Mouse (Mus musculus): ENCODE measurements around the gene Tle6. TPM values are rescaled to one million over a fixed set of nuclear protein-coding genes. Genes with fewer than 3 reads are reported as not detected.

The Tle6 gene
- polyA plus RNA-seq, 1 experiment from 2014 or later: 3.9 TPM

DNA sequence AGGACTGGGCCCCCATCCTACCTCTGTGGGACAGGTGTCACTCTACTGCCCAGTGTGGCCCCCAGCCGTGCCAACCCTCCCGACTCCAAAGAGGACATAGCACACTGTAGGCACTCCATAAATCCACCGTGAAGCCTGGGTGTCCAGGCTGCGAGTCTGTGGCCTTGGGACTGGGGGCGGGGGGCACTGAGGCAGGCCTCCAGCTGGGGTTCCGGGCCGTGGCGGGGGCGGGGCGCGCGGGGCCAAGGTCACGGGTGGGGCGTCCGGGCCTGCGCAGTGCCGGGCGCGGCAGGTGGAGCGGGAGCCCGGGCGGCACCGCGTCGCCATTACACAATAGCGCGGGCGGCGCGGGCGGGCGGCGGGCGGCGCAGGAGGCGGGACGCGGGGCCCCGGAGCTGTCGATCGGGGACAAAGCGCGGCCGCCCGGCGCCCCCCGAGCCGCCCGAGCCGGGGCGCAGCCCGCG, 41.7 kb downstream of the Tle6 start, which contains the start of gene Aes:
TSS of gene Aes (plus strand) at position 326 of the 464 bp plus-strand sequence.
- WGBS: under 1% methylated on average over 22 of the region's 53 CpGs

GRCm38 (mm10) chr10:81557491-81557890, 43.4 kb downstream of the Tle6 start:
- 56% methylated on average over 1 of the region's 1 CpGs for WGBS
- no peak overlapping the region for H3K4me3 ChIP-seq (ENCODE audit: low read depth, low read length)

More for the DNA sequence above, 41.7 kb downstream of the Tle6 start, which contains the start of gene Aes:
- Histone ChIP-seq H3K4me2 (ENCODE audit: low read depth, low read length, severe bottlenecking) (peak within 1 kb of the TSS; percentile 90), H3K27ac (ENCODE audit: low read depth, low read length) (peak within 1 kb of the TSS; percentile 80), H3K9ac (ENCODE audit: low read length) (peak within 1 kb of the TSS; percentile 96), H3K36me3 (ENCODE audit: control insufficient read depth, insufficient read depth, low read length) (no peaks in the 10 kb centered on the region), H3K4me3 (ENCODE audit: low read depth, low read length) (peak within 1 kb of the TSS; percentile 73), H3K4me1 (replicated peaks; ENCODE audit: control insufficient read depth, insufficient read depth, low read length) (peaks cover 17% of the 10 kb centered on the region), H3K27me3 (ENCODE audit: control insufficient read depth, insufficient read depth, low read length) (0 out of 2 replicates have a peak, but pooled peaks cover 2% of the 10 kb centered on the region), H3K9me3 (ENCODE audit: control insufficient read depth, low read length) (no peaks in the 10 kb centered on the region)
- peak; percentile 64 for ATAC-seq (replicated peaks; ENCODE audit: low FRiP score)
- DNase-seq (ENCODE audit: low spot score): peak; percentile 79

GRCm38 (mm10) chr10:81556282-81556681, 44.6 kb downstream of the Tle6 start:
- H3K4me1 ChIP-seq (replicated peaks; ENCODE audit: control insufficient read depth, insufficient read depth, low read length): peaks cover 6% of the 10 kb centered on the region
- no peaks in the 10 kb centered on the region for H3K9me3 ChIP-seq (ENCODE audit: control insufficient read depth, low read length)
- DNase-seq (ENCODE audit: low spot score) (no peak), ATAC-seq (replicated peaks; ENCODE audit: low FRiP score) (no peak)
- H3K4me3 ChIP-seq (ENCODE audit: low read depth, low read length): no peak overlapping the region
- no peaks in the 10 kb centered on the region for H3K27me3 ChIP-seq (ENCODE audit: control insufficient read depth, insufficient read depth, low read length)
- no peaks in the 10 kb centered on the region for H3K36me3 ChIP-seq (ENCODE audit: control insufficient read depth, insufficient read depth, low read length)
- no peak overlapping the region for H3K4me2 ChIP-seq (ENCODE audit: low read depth, low read length, severe bottlenecking)
- WGBS: 78% methylated on average over 3 of the region's 3 CpGs
- H3K9ac ChIP-seq (ENCODE audit: low read length): no peak overlapping the region
- no peak overlapping the region for H3K27ac ChIP-seq (ENCODE audit: low read depth, low read length)

More at GRCm38 (mm10) chr10:81557491-81557890, 43.4 kb downstream of the Tle6 start:
- H3K9me3 ChIP-seq (ENCODE audit: control insufficient read depth, low read length): no peaks in the 10 kb centered on the region
- no peak overlapping the region for H3K27ac ChIP-seq (ENCODE audit: low read depth, low read length)
- no peaks in the 10 kb centered on the region for H3K27me3 ChIP-seq (ENCODE audit: control insufficient read depth, insufficient read depth, low read length)
- DNase-seq (ENCODE audit: low spot score): no peak
- H3K36me3 ChIP-seq (ENCODE audit: control insufficient read depth, insufficient read depth, low read length): no peaks in the 10 kb centered on the region
- no peak for ATAC-seq (replicated peaks; ENCODE audit: low FRiP score)
- peaks cover 10% of the 10 kb centered on the region for H3K4me1 ChIP-seq (replicated peaks; ENCODE audit: control insufficient read depth, insufficient read depth, low read length)
- no peak overlapping the region for H3K9ac ChIP-seq (ENCODE audit: low read length)
- no peak overlapping the region for H3K4me2 ChIP-seq (ENCODE audit: low read depth, low read length, severe bottlenecking)

- H3K27ac ChIP-seq (ENCODE audit: low read depth, low read length): no peak overlapping the region
- DNase-seq (ENCODE audit: low spot score) (no peak), ATAC-seq (replicated peaks; ENCODE audit: low FRiP score) (no peak)
- no peak overlapping the region for H3K4me2 ChIP-seq (ENCODE audit: low read depth, low read length, severe bottlenecking)
- H3K36me3 ChIP-seq (ENCODE audit: control insufficient read depth, insufficient read depth, low read length): no peaks in the 10 kb centered on the region
- no peak overlapping the region for H3K9ac ChIP-seq (ENCODE audit: low read length)
- 85% methylated on average over 6 of the region's 6 CpGs for WGBS
- no peak overlapping the region for H3K4me3 ChIP-seq (ENCODE audit: low read depth, low read length)
- no peaks in the 10 kb centered on the region; the same call in 1 of the 2 replicates for H3K27me3 ChIP-seq (ENCODE audit: control insufficient read depth, insufficient read depth, low read length)
- H3K4me1 ChIP-seq (replicated peaks; ENCODE audit: control insufficient read depth, insufficient read depth, low read length): no peaks in the 10 kb centered on the region
- H3K9me3 ChIP-seq (ENCODE audit: control insufficient read depth, low read length): no peaks in the 10 kb centered on the region
Measured at GRCm38 (mm10) chr10:81553807-81554755, 46.8 kb downstream of the Tle6 start.

DNA sequence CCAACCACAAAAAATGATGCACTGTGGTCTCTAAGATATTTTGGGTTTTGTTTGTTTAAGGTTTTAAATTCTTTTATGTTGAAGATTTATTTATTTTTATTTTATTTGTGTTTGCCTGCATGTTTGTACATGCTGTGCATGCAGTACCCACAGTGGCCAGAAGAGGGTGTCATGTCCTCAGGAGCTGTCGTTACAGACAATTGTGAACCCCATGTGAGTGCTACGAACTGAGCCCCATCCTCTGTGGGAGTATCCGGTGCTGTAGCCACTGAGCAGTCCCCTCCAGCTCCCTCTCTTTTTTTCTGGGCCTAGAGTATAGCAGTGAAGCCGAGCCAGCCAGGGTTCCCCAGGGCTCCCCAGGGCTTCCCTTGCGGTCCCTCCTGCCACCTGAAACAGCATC, 47.6 kb downstream of the Tle6 start:
- no peaks in the 10 kb centered on the region for H3K4me1 ChIP-seq (replicated peaks; ENCODE audit: control insufficient read depth, insufficient read depth, low read length)
- no peak overlapping the region for H3K9ac ChIP-seq (ENCODE audit: low read length)
- H3K4me2 ChIP-seq (ENCODE audit: low read depth, low read length, severe bottlenecking): no peak overlapping the region
- no peak for ATAC-seq (replicated peaks; ENCODE audit: low FRiP score)
- H3K27me3 ChIP-seq (ENCODE audit: control insufficient read depth, insufficient read depth, low read length): no peaks in the 10 kb centered on the region; the same call in 1 of the 2 replicates
- 82% methylated on average over 5 of the region's 5 CpGs for WGBS
- no peak for DNase-seq (ENCODE audit: low spot score)
- H3K4me3 ChIP-seq (ENCODE audit: low read depth, low read length): no peak overlapping the region
- H3K27ac ChIP-seq (ENCODE audit: low read depth, low read length): no peak overlapping the region
- no peaks in the 10 kb centered on the region for H3K36me3 ChIP-seq (ENCODE audit: control insufficient read depth, insufficient read depth, low read length)
- no peaks in the 10 kb centered on the region for H3K9me3 ChIP-seq (ENCODE audit: control insufficient read depth, low read length)

DNA sequence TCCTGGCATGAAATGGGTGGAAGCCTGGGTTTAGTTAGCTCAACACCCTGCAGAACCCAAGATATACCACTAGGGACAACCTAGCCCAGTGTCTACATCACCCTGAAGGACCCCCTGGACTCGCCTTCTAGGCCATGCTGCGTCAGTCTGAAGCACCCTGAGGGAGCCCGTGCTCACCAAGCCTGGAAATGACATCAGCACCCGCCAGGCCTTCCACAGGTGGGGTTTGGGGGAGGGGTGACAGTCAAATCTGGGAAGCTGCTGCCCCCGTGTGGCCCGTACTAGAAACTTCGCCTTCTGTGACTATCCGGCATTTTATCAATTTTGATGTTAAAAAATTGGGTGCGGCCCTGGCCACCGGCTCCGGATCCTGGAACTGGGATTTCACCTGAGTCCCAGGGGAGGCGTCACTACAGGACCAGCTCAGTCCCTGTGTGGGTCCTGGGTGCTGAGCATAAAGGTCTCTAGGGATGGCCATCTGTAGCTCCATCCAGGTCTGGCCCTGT, 49.2 kb downstream of the Tle6 start:
- DNase-seq (ENCODE audit: low spot score) (peak; percentile 81), ATAC-seq (replicated peaks; ENCODE audit: low FRiP score) (peak; percentile 74)
- Histone ChIP-seq H3K9ac (ENCODE audit: low read length) (no peak overlapping the region), H3K9me3 (ENCODE audit: control insufficient read depth, low read length) (no peaks in the 10 kb centered on the region), H3K36me3 (ENCODE audit: control insufficient read depth, insufficient read depth, low read length) (no peaks in the 10 kb centered on the region), H3K4me3 (ENCODE audit: low read depth, low read length) (no peak overlapping the region), H3K27ac (ENCODE audit: low read depth, low read length) (no peak overlapping the region), H3K4me2 (ENCODE audit: low read depth, low read length, severe bottlenecking) (no peak overlapping the region), H3K4me1 (replicated peaks; ENCODE audit: control insufficient read depth, insufficient read depth, low read length) (no peaks in the 10 kb centered on the region), H3K27me3 (ENCODE audit: control insufficient read depth, insufficient read depth, low read length) (no peaks in the 10 kb centered on the region; the same call in 1 of the 2 replicates)
- 9% methylated on average over 12 of the region's 12 CpGs for WGBS

DNA sequence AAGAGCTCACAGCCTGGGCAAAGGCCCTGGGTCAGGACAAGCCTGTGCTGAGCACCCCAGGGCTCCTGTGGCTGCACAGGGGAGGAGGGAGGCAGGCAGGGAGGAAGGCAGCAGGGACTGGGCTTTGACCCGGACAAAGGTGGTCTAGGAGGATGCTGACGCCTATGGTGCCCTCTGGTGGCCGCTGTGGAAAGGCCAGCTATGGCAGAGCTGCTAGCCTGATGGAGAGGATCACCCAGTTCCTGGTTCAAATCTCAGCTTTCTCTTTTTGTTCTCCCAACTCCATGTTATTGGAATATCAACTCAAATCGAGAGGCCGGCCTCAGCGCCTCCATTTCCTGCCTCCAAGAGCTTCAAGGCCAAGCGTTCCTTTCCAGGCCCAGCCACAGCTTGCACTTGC, 50.6 kb downstream of the Tle6 start:
- DNase-seq (ENCODE audit: low spot score): peak; percentile 87
- no peak overlapping the region for H3K27ac ChIP-seq (ENCODE audit: low read depth, low read length)
- WGBS: 9% methylated on average over 7 of the region's 7 CpGs

GRCm38 (mm10) chr10:81548944-81549343, 51.9 kb downstream of the Tle6 start:
- H3K4me2 ChIP-seq (ENCODE audit: low read depth, low read length, severe bottlenecking): no peak overlapping the region
- ATAC-seq (replicated peaks; ENCODE audit: low FRiP score) (no peak), DNase-seq (ENCODE audit: low spot score) (no peak)
- no peak overlapping the region for H3K9ac ChIP-seq (ENCODE audit: low read length)
- H3K9me3 ChIP-seq (ENCODE audit: control insufficient read depth, low read length): no peaks in the 10 kb centered on the region
- peaks cover 1% of the 10 kb centered on the region for H3K4me1 ChIP-seq (replicated peaks; ENCODE audit: control insufficient read depth, insufficient read depth, low read length)
- H3K36me3 ChIP-seq (ENCODE audit: control insufficient read depth, insufficient read depth, low read length): no peaks in the 10 kb centered on the region
- no peak overlapping the region for H3K4me3 ChIP-seq (ENCODE audit: low read depth, low read length)
- no peak overlapping the region for H3K27ac ChIP-seq (ENCODE audit: low read depth, low read length)
- 74% methylated on average over 5 of the region's 5 CpGs for WGBS
- no peaks in the 10 kb centered on the region; the same call in 1 of the 2 replicates for H3K27me3 ChIP-seq (ENCODE audit: control insufficient read depth, insufficient read depth, low read length)

More for the DNA sequence above, 50.6 kb downstream of the Tle6 start:
- ATAC-seq (replicated peaks; ENCODE audit: low FRiP score): no peak
- Histone ChIP-seq H3K4me1 (replicated peaks; ENCODE audit: control insufficient read depth, insufficient read depth, low read length) (no peaks in the 10 kb centered on the region), H3K27me3 (ENCODE audit: control insufficient read depth, insufficient read depth, low read length) (no peaks in the 10 kb centered on the region; the same call in 1 of the 2 replicates), H3K4me2 (ENCODE audit: low read depth, low read length, severe bottlenecking) (no peak overlapping the region), H3K9ac (ENCODE audit: low read length) (no peak overlapping the region), H3K36me3 (ENCODE audit: control insufficient read depth, insufficient read depth, low read length) (no peaks in the 10 kb centered on the region), H3K4me3 (ENCODE audit: low read depth, low read length) (no peak overlapping the region), H3K9me3 (ENCODE audit: control insufficient read depth, low read length) (no peaks in the 10 kb centered on the region)
